Mouse (Mus musculus) kidney, adult 11 months (tissue): ENCODE results near the gene Scn7a.

Experiments
- DNase-seq: peaks from one replicate; pipeline ENCODE4 v3.0.0; 2022

Gene Scn7a

GRCm38 (mm10) chr2:66784765-66785164 is at the start of gene Scn7a:
Gene Scn7a, minus strand, starts transcription at chr2:66784914.
- no peak for DNase-seq

- no peak for DNase-seq
These were observed 43.0 kb upstream of the Scn7a start for GRCm38 (mm10) chr2:66827729-66828128.

- DNase-seq: no peak
These were observed 35.3 kb upstream of the Scn7a start for GRCm38 (mm10) chr2:66819862-66820559.

- no peak for DNase-seq
These were observed 15.0 kb upstream of the Scn7a start for GRCm38 (mm10) chr2:66799676-66800249.

- no peak for DNase-seq
These were observed 12.8 kb upstream of the Scn7a start for GRCm38 (mm10) chr2:66797493-66797892.

- no peak for DNase-seq
These were observed 6.9 kb upstream of the Scn7a start for GRCm38 (mm10) chr2:66791629-66792028.

GRCm38 (mm10) chr2:66780884-66781283 is 3.8 kb downstream of the Scn7a start:
- peak; percentile 3 for DNase-seq

GRCm38 (mm10) chr2:66767980-66768379 is 16.7 kb downstream of the Scn7a start:
- DNase-seq: no peak

GRCm38 (mm10) chr2:66765170-66765569 is 19.5 kb downstream of the Scn7a start:
- DNase-seq: no peak

GRCm38 (mm10) chr2:66762905-66763304 is 21.8 kb downstream of the Scn7a start:
- DNase-seq: no peak

- no peak for DNase-seq
These were observed 56.7 kb downstream of the Scn7a start for GRCm38 (mm10) chr2:66728002-66728401.

- DNase-seq: no peak
These were observed 57.1 kb downstream of the Scn7a start for GRCm38 (mm10) chr2:66727585-66727974.

GRCm38 (mm10) chr2:66726878-66727584 is 57.7 kb downstream of the Scn7a start:
- DNase-seq: no peak

- DNase-seq: no peak
These were observed 72.6 kb downstream of the Scn7a start for GRCm38 (mm10) chr2:66712071-66712470.

- DNase-seq: no peak
These were observed 92.4 kb downstream of the Scn7a start for GRCm38 (mm10) chr2:66692300-66692699.

- DNase-seq: no peak
These were observed 122.7 kb downstream of the Scn7a start for GRCm38 (mm10) chr2:66661988-66662387.

GRCm38 (mm10) chr2:66656430-66656829 is 128.3 kb downstream of the Scn7a start:
- DNase-seq: no peak

GRCm38 (mm10) chr2:66655431-66655830 is 129.3 kb downstream of the Scn7a start:
- no peak for DNase-seq

GRCm38 (mm10) chr2:66644384-66644783 is 140.3 kb downstream of the Scn7a start:
- DNase-seq: no peak

- no peak for DNase-seq
These were observed 149.9 kb downstream of the Scn7a start, which contains the start of gene Scn9a for GRCm38 (mm10) chr2:66634580-66635359. Gene Scn9a, minus strand, starts transcription at chr2:66634962.

- no peak for DNase-seq
These were observed 152.0 kb downstream of the Scn7a start for GRCm38 (mm10) chr2:66632728-66633127.
